Mouse (Mus musculus) layer of hippocampus, adult 18-20 months (tissue): ENCODE results near the gene Mki67. TPM values are rescaled to one million over a fixed set of nuclear protein-coding genes. Genes with fewer than 3 reads are reported as not detected.
"Not testable (repeated sequence)": the region's sequence is repeated elsewhere in the genome, so short reads cannot be mapped to it uniquely, and the experiment has no call there.

Experiments
- DNase-seq, 2 experiments: peaks; one replicate each; pipeline ENCODE4 v3.0.0; 2022; ENCODE audit warnings: low spot score in 2 of 2
- total RNA-seq, 2 experiments: library from RNA; stranded (reverse); gene quantifications; 2 replicates each; pipeline ENCODE4 v1.2.3; 2021

The Mki67 gene
- total RNA-seq, 2 experiments from 2014 or later, result 0.20 to 0.23 TPM

- DNase-seq, result no peak
Measured at GRCm38 (mm10) chr7:135716968-135717557, 902 bp upstream of the Mki67 start.

- peak; percentile 57 to 69 for DNase-seq
Measured at GRCm38 (mm10) chr7:135716445-135716877, 300 bp upstream of the Mki67 start.

GRCm38 (mm10) chr7:135715166-135715565 is 995 bp downstream of the Mki67 start:
- DNase-seq, result no peak

- no peak for DNase-seq
Measured at GRCm38 (mm10) chr7:135713326-135713725, 2.8 kb downstream of the Mki67 start.

- no peak for DNase-seq
Measured at GRCm38 (mm10) chr7:135712534-135712933, 3.6 kb downstream of the Mki67 start.

- DNase-seq, result no peak
Measured at GRCm38 (mm10) chr7:135710702-135711101, 5.5 kb downstream of the Mki67 start.

- DNase-seq, result no peak
Measured at GRCm38 (mm10) chr7:135705753-135706152, 10.4 kb downstream of the Mki67 start.

- DNase-seq, result no peak
Measured at GRCm38 (mm10) chr7:135705083-135705482, 11.1 kb downstream of the Mki67 start.

- no peak for DNase-seq
Measured at GRCm38 (mm10) chr7:135704251-135704650, 11.9 kb downstream of the Mki67 start.

GRCm38 (mm10) chr7:135703600-135704148 is 12.5 kb downstream of the Mki67 start:
- DNase-seq, result no peak

GRCm38 (mm10) chr7:135699351-135699750 is 16.8 kb downstream of the Mki67 start:
- not testable (repeated sequence) for DNase-seq

- DNase-seq, result no peak
Measured at GRCm38 (mm10) chr7:135698362-135698761, 17.8 kb downstream of the Mki67 start.

GRCm38 (mm10) chr7:135697021-135697740 is 19.0 kb downstream of the Mki67 start:
- DNase-seq, result not testable (repeated sequence)

- DNase-seq, result no peak
Measured at GRCm38 (mm10) chr7:135696127-135696526, 20.0 kb downstream of the Mki67 start.

- no peak for DNase-seq
Measured at GRCm38 (mm10) chr7:135694796-135695195, 21.4 kb downstream of the Mki67 start.

GRCm38 (mm10) chr7:135694130-135694529 is 22.0 kb downstream of the Mki67 start:
- no peak for DNase-seq

- no peak for DNase-seq
Measured at GRCm38 (mm10) chr7:135691941-135692340, 24.2 kb downstream of the Mki67 start.

- DNase-seq, result no peak
Measured at GRCm38 (mm10) chr7:135689396-135689795, 26.8 kb downstream of the Mki67 start.

GRCm38 (mm10) chr7:135684938-135685337 is 31.2 kb downstream of the Mki67 start:
- DNase-seq, result no peak

GRCm38 (mm10) chr7:135684098-135684497 is 32.1 kb downstream of the Mki67 start:
- DNase-seq, result not testable (repeated sequence)

GRCm38 (mm10) chr7:135680334-135680733 is 35.8 kb downstream of the Mki67 start:
- DNase-seq, result peak in 1 of 2 experiments; percentile 21

- DNase-seq, result no peak
Measured at GRCm38 (mm10) chr7:135676722-135677121, 39.4 kb downstream of the Mki67 start.
